Mouse (Mus musculus) megakaryocyte, embryonic 14.5 days (primary cell): ENCODE data around the gene H1foo.

Experiments
- FLI1 ChIP-seq: IDR thresholded peaks from 2 replicates; pipeline ENCODE4 v1.6.1; 2012; ENCODE audit warnings: low read length, inconsistent platforms, mixed read lengths
- GATA1 ChIP-seq: IDR thresholded peaks from 3 replicates; pipeline ENCODE4 v1.6.1; 2012; ENCODE audit warnings: mixed read lengths, low read length, inconsistent platforms, borderline replicate concordance

GRCm38 (mm10) chr6:115940603-115941002, 4.1 kb upstream of the H1foo start:
- TF ChIP-seq GATA1 (no peak), FLI1 (no peak)
